Mouse (Mus musculus) frontal cortex, postnatal 36 days (tissue): ENCODE measurements at regions not wholly inside any gene's neighbourhood (a gene's known extent, or its start where the extent isn't known, plus 50 kb on each side); places are given as distances from the start of the nearest gene placed in this dataset.
"Not testable (repeated sequence)": the region's sequence is repeated elsewhere in the genome, so short reads cannot be mapped to it uniquely, and the experiment has no call there.

ENCODE experiments used
- DNase-seq, 2 experiments: peaks; one replicate each; pipeline ENCODE4 v3.0.0; 2022; ENCODE audit warnings: low spot score in 2 of 2

GRCm38 (mm10) chr13:26267501-26267900 lies 502.5 kb downstream of the Hdgfl1 start:
- peak in 1 of 2 experiments; percentile 6 for DNase-seq

GRCm38 (mm10) chr13:26235941-26236340 lies 534.0 kb downstream of the Hdgfl1 start:
- no peak for DNase-seq

GRCm38 (mm10) chr13:26234703-26235102 lies 535.3 kb downstream of the Hdgfl1 start:
- DNase-seq = no peak

- no peak for DNase-seq
Measured at GRCm38 (mm10) chr13:26217299-26217698, 552.7 kb downstream of the Hdgfl1 start.

GRCm38 (mm10) chr13:26216579-26216978 lies 553.4 kb downstream of the Hdgfl1 start:
- DNase-seq = no peak

- DNase-seq = no peak
Measured at GRCm38 (mm10) chr13:26205532-26206105, 564.3 kb downstream of the Hdgfl1 start.

- DNase-seq = no peak
Measured at GRCm38 (mm10) chr13:26194646-26195045, 575.3 kb downstream of the Hdgfl1 start.

- no peak for DNase-seq
Measured at GRCm38 (mm10) chr13:26183879-26184278, 586.1 kb downstream of the Hdgfl1 start.

- no peak for DNase-seq
Measured at GRCm38 (mm10) chr13:26171891-26172482, 598.0 kb downstream of the Hdgfl1 start.

- DNase-seq = peak; percentile 2 to 39
Measured at GRCm38 (mm10) chr13:26169641-26170040, 600.3 kb downstream of the Hdgfl1 start.

GRCm38 (mm10) chr13:26158703-26159102 lies 611.3 kb downstream of the Hdgfl1 start:
- DNase-seq = no peak

GRCm38 (mm10) chr13:26154701-26155471 lies 615.1 kb downstream of the Hdgfl1 start:
- peak; percentile 45 to 71 for DNase-seq

GRCm38 (mm10) chr13:26154251-26154650 lies 615.7 kb downstream of the Hdgfl1 start:
- no peak for DNase-seq

- no peak for DNase-seq
Measured at GRCm38 (mm10) chr13:26153093-26153492, 616.9 kb downstream of the Hdgfl1 start.

- DNase-seq = no peak
Measured at GRCm38 (mm10) chr13:26150426-26150825, 619.5 kb downstream of the Hdgfl1 start.

- DNase-seq = no peak
Measured at GRCm38 (mm10) chr13:26142811-26143210, 627.2 kb downstream of the Hdgfl1 start.

- DNase-seq = no peak
Measured at GRCm38 (mm10) chr13:26119363-26119762, 650.6 kb downstream of the Hdgfl1 start.

- no peak for DNase-seq
Measured at GRCm38 (mm10) chr13:26114136-26114535, 655.8 kb downstream of the Hdgfl1 start.

GRCm38 (mm10) chr13:26113723-26114122 lies 656.2 kb downstream of the Hdgfl1 start:
- not testable (repeated sequence) for DNase-seq

- DNase-seq = no peak
Measured at GRCm38 (mm10) chr13:26112579-26112978, 657.4 kb downstream of the Hdgfl1 start.

GRCm38 (mm10) chr13:26109013-26109412 lies 661.0 kb downstream of the Hdgfl1 start:
- DNase-seq = no peak

GRCm38 (mm10) chr13:26088727-26089126 lies 681.2 kb downstream of the Hdgfl1 start:
- DNase-seq = no peak

- DNase-seq = no peak
Measured at GRCm38 (mm10) chr13:26080814-26081213, 689.2 kb downstream of the Hdgfl1 start.
